Mouse (Mus musculus): Measurements from ENCODE around the gene Btnl6. TPM values are rescaled to one million over a fixed set of nuclear protein-coding genes. Genes with fewer than 3 reads are reported as not detected.
"Not testable (repeated sequence)": the region's sequence is repeated elsewhere in the genome, so short reads cannot be mapped to it uniquely, and the experiment has no call there.

Gene Btnl6
- total RNA-seq, 1 experiment from 2014 or later: not detected

DNA sequence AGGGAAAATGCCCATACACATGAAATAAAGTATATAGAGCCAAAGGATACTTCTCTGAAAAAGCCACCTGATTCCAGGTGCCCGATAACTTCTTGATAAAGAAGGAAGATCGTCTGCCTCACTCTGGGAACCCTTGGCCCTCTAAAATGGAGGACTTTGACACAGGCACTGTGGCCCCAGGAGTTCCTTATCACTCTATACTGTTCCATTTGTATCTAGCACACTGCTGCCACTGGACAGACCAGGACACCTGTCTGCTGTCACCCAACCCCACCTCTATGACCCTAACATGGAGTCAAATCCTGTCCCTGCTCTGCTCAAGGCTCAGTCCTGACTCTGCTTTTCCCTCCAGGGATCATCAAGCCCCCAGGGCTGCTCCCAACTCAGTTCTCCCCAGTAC is 638 bp downstream of the Btnl6 start:
- no peak for ATAC-seq (replicated peaks; ENCODE audit: insufficient number of reproducible peaks, low FRiP score, low TSS enrichment, poor library complexity, severe bottlenecking)

DNA sequence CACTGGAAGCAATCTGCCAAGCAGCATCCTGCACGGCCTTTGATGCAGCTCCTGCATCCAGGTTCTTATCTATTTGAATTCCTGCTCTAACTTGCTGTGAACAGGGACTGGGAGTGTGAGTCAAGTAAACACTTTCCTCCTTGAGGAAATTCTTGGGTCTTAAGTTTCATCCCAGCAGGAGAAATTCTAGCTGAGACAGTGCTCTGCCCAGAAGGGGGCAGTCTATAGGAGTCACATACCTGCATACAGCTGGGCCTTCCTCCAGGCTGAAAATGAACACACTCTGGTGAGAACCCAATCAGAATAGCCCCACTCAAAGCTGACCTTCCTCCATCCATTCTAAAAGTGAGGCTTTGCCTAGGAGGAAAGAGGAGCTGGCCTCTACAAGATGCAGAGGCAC is 5.4 kb downstream of the Btnl6 start:
- ATAC-seq (replicated peaks; ENCODE audit: insufficient number of reproducible peaks, low FRiP score, low TSS enrichment, poor library complexity, severe bottlenecking): not testable (repeated sequence)

DNA sequence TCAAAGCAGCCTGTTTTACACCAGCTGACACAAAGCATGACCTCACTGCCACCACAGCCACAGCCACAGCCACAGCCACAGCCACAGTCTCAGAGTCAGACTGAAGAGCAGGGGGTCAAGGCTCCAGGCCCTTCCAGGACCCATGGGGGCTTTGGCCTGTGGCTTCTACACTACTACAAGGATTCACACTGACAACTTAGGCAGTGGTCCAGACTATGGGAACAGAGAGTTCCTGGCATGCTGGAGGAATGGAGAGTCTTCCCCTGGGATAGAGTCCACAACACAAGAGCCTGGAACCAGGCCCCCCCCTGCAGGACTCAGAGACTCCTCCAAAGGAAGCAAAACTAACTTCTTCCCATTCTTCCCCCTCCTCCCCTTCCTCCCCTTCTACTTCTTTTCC is 9.6 kb downstream of the Btnl6 start:
- no peak for ATAC-seq (replicated peaks; ENCODE audit: insufficient number of reproducible peaks, low FRiP score, low TSS enrichment, poor library complexity, severe bottlenecking)

DNA sequence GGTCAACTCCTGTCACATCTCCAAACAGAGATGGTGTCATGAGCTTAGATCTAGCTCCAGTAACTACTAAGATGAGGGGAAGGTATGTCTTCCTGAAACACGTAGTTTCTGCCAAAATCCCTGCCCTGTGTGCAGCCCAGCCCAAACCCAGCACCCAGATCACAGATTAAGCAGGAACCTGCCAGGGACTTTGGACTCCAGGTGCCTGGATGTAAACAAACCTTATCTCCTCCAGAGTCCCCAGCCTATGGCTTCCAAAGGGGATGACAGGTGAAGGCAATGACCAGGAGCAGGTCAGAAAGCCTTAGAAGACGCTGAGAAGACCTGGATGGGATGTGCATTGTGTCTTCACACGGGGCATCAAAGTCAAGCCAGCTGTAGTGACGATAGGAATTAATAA is 19.4 kb downstream of the Btnl6 start:
- not testable (repeated sequence) for ATAC-seq (replicated peaks; ENCODE audit: insufficient number of reproducible peaks, low FRiP score, low TSS enrichment, poor library complexity, severe bottlenecking)

DNA sequence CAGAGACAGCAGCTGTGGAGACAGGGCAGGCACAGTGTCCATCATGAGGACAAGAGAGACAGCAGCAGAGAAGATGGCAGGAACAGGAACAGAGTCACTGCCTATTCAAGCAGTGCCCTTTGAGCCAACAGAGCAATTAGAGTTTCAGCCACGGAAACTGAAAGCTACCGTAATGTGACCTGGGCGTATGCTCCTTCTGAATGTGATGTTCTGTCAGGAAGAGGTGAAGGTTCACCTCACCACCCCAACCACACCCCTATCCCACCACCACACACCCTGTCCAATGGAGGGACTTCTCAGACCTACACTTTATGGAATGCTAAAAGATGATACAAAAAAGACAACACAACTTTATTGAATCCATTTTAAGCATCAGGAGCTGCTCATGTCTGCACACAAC is 19.8 kb downstream of the Btnl6 start:
- not testable (repeated sequence) for ATAC-seq (replicated peaks; ENCODE audit: insufficient number of reproducible peaks, low FRiP score, low TSS enrichment, poor library complexity, severe bottlenecking)

DNA sequence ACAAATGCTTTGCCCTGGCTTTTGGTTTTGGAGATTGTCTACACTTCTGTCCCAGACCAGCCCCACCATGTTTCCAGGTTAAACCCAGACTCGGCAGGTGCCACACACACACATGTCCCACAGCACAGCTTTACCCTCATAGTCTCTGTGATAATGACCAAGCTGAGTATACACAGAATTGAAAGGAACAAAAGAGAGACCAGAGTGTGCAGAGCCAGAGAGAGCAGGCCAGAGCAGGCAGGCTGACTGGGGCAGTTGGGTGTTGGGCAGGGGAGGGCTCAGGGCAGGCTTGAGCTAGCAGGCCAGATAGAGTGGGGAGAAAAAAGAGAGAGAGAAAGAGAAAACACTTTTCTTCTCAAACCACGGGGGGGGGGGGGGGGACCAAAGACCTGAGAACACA is 20.6 kb downstream of the Btnl6 start:
- no peak for ATAC-seq (replicated peaks; ENCODE audit: insufficient number of reproducible peaks, low FRiP score, low TSS enrichment, poor library complexity, severe bottlenecking)

DNA sequence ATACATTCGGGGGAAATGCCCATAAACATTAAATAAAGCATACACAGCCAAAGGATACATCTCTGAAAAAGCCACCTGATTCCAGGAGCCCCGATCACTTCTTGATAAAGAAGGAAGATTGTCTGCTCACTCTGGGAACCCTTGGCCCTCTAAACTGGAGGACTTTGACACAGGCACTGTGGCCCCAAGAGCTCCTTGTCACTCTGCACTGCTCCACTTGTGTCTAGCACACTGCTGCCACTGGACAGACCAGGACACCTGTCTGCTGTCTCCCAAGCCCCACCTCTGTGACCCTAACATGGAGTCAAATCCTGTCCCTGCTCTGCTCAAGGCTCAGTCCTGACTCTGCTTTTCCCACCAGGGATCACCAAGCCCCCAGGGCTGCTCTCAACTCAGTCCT is 22.0 kb downstream of the Btnl6 start:
- not testable (repeated sequence) for ATAC-seq (replicated peaks; ENCODE audit: insufficient number of reproducible peaks, low FRiP score, low TSS enrichment, poor library complexity, severe bottlenecking)

DNA sequence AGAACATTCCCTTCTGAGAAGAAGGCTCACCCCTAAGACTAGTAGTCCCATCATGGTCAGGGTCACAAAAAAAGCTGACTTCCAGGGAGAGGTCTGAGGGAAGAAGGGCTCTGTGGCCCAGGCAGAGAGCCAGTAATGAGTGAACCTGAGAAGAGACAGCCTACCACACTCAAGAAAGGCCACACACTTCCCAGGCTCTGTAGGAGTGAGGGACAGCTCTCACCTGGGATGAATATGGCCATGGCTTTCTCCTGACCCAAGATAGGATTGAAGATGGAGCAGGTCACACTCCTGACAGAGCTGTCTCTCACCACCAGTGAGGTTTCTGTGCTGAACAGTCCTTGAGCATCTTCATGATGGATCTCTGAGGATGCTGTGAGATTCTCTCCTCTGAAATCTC is 24.4 kb downstream of the Btnl6 start:
- ATAC-seq (replicated peaks; ENCODE audit: insufficient number of reproducible peaks, low FRiP score, low TSS enrichment, poor library complexity, severe bottlenecking): no peak

DNA sequence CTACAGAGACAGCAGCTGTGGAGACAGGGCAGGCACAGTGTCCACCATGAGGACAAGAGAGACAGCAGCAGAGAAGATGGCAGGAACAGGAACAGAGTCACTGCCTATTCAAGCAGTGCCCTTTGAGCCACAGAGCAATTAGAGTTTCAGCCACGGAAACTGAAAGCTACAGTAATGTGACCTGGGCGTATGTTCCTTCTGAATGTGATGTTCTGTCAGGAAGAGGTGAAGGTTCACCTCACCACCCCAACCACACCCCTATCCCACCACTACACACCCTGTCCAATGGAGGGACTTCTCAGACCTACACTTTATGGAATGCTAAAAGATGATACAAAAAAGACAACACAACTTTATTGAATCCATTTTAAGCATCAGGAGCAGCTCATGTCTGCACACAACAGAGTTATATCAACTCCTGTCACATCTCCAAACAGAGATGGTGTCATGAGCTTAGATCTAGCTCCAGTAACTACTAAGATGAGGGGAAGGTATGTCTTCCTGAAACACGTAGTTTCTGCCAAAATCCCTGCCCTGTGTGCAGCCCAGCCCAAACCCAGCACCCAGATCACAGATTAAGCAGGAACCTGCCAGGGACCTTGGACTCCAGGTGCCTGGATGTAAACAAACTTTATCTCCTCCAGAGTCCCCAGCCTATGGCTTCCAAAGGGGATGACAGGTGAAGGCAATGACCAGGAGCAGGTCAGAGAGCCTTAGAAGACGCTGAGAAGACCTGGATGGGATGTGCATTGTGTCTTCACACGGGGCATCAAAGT is 39.7 kb downstream of the Btnl6 start, which contains the start of gene Btnl4:
Btnl4 (minus strand) TSS at position 81 of the 776 bp plus-strand sequence.
- not testable (repeated sequence) for ATAC-seq (replicated peaks; ENCODE audit: insufficient number of reproducible peaks, low FRiP score, low TSS enrichment, poor library complexity, severe bottlenecking)

DNA sequence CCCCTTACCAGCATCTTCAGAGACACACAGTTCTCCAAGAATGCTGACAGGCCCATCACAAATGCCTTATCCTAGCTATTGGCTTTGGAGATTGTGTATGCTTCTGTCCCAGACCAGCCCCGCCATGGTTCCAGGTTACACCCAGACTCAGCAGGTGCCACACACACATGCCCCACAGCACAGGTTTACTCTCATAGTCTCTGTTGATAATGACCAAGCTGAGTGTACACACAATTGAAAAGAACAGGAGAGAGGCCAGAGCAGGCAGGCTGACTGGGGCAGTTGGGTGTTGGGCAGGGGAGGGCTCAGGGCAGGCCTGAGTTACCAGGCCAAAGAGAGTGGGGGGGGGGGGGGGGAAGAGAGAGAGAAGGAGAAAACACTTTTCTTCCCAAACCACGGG is 40.7 kb downstream of the Btnl6 start:
- no peak for ATAC-seq (replicated peaks; ENCODE audit: insufficient number of reproducible peaks, low FRiP score, low TSS enrichment, poor library complexity, severe bottlenecking)

DNA sequence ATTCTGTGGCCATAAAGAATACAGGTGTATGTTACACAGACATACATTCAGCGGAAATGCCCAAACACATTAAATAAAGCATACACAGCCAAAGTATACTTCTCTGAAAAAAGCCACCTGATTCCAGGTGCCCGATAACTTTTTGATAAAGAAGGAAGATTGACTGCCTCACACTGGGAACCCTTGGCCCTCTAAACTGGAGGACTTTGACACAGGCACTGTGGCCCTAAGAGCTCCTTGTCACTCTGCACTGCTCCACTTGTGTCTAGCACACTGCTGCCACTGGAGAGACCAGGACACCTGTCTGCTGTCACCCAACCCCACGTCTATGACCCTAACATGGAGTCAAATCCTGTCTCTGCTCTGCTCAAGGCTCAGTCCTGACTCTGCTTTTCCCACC is 42.1 kb downstream of the Btnl6 start:
- no peak for ATAC-seq (replicated peaks; ENCODE audit: insufficient number of reproducible peaks, low FRiP score, low TSS enrichment, poor library complexity, severe bottlenecking)

DNA sequence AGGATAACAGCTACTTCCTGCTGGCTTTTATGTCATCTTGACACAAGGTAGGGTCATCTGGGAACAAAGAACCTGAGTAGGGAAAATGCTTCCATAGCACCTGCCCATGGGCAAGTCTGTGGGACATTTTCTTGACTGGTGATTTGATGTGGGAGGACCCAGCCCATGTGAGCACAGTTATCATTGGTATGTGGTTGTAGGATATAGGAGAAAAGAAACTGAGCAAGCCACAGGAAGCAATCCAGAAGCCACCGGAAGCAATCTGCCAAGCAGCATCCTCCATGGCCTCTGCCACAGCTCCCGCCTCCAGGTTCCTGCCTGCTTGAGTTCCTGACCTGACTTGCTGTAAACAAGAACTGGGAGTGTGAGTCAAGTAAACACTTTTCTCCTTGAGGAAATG is 46.7 kb downstream of the Btnl6 start:
- no peak for ATAC-seq (replicated peaks; ENCODE audit: insufficient number of reproducible peaks, low FRiP score, low TSS enrichment, poor library complexity, severe bottlenecking)

DNA sequence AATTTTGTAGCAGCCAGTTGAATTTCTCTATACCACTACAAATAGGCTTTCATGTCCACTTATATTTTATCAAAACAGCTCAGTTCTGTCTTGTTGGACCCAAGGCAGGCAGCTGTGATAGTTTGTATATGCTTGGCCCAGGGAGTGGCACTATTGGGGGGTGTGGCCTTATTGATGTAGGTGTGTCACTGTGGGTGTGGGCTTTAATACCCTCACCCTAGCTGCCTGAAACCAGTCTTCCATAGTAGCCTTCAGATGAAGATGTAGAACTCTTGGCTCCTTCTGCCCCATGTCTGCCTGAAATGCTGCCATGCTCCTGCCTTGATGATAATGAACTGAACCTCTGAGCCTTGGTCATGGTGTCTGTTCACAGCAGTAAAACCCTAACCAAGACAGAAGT is 51.2 kb downstream of the Btnl6 start:
- ATAC-seq (replicated peaks; ENCODE audit: insufficient number of reproducible peaks, low FRiP score, low TSS enrichment, poor library complexity, severe bottlenecking): not testable (repeated sequence)

DNA sequence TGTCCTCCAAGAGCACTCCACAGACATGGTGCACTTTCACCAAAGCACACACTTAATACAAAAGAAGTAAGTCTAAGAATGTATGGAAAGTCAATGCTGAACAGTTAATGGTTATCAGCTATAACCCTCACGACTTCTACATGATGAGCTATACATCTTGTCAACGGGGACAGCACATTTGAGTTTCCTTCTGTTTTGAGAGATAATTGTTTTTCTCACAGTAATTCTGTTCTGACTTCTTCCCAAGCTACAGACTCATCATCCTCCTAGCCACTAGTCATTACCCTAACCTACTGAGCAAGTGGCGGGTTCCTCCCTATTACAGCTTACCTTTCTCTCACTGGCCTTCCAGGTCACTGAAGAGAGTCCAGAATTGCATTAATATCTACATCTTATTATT is 57.9 kb downstream of the Btnl6 start:
- ATAC-seq (replicated peaks; ENCODE audit: insufficient number of reproducible peaks, low FRiP score, low TSS enrichment, poor library complexity, severe bottlenecking): no peak

Other genes starting within 250 kb of the Btnl6 start
- 387 to 602 TPM (median 587 TPM) in 3 replicates for gene H2-Aa, start 229.5 kb downstream of the Btnl6 start, total RNA-seq (2017)
- 415 to 638 TPM (median 573 TPM) in 3 replicates for gene H2-Eb1, start 211.5 kb downstream of the Btnl6 start, total RNA-seq (2017)
- 4.9 to 11.5 TPM (median 8.6 TPM) in 3 replicates for gene H2-Eb2, start 191.7 kb downstream of the Btnl6 start, total RNA-seq (2017)
- gene Btnl2, start 162.5 kb downstream of the Btnl6 start, total RNA-seq (2017): 0.76 TPM in 1 of 3 replicates, not detected in the others
- 0.19 TPM in 1 of 3 replicates, not detected in the others for gene Btnl1, start 140.2 kb downstream of the Btnl6 start, total RNA-seq (2017)
- gene BC051142, start 118.5 kb downstream of the Btnl6 start, total RNA-seq (2017): 2.6 to 4.7 TPM in 2 of 3 replicates, not detected in the other
- not detected in 3 replicates for gene Btnl4, start 40.0 kb downstream of the Btnl6 start, total RNA-seq (2017)
- gene Notch4, start 46.9 kb upstream of the Btnl6 start, total RNA-seq (2017): 0.29 to 0.48 TPM in 2 of 3 replicates, not detected in the other
- gene Gpsm3, start 72.5 kb upstream of the Btnl6 start, total RNA-seq (2017): 64.4 to 104 TPM (median 95.5 TPM) in 3 replicates
- 26.8 to 34.9 TPM (median 30.9 TPM) in 3 replicates for gene Pbx2, start 73.9 kb upstream of the Btnl6 start, total RNA-seq (2017)
- gene Ager, start 80.5 kb upstream of the Btnl6 start, total RNA-seq (2017): 3.7 to 7.3 TPM (median 5.1 TPM) in 3 replicates
- 8.6 to 21.8 TPM (median 14.6 TPM) in 3 replicates for gene Rnf5, start 86.3 kb upstream of the Btnl6 start, total RNA-seq (2017)
- gene Agpat1, start 86.9 kb upstream of the Btnl6 start, total RNA-seq (2017): 14.3 to 26.9 TPM (median 16.4 TPM) in 3 replicates
- 2.3 to 3.3 TPM (median 3.0 TPM) in 3 replicates for gene Egfl8, start 98.6 kb upstream of the Btnl6 start, total RNA-seq (2017)
- gene Ppt2, start 111.2 kb upstream of the Btnl6 start, total RNA-seq (2017): 30.4 to 67.0 TPM (median 38.4 TPM) in 3 replicates
- 0.29 to 1.9 TPM (median 0.75 TPM) in 3 replicates for gene Prrt1, start 112.2 kb upstream of the Btnl6 start, total RNA-seq (2017)
- 5.6 to 15.1 TPM (median 6.4 TPM) in 3 replicates for gene Fkbpl, start 127.4 kb upstream of the Btnl6 start, total RNA-seq (2017)
- 17.4 to 26.0 TPM (median 23.4 TPM) in 3 replicates for gene Atf6b, start 129.8 kb upstream of the Btnl6 start, total RNA-seq (2017)
- gene Tnxb, start 153.2 kb upstream of the Btnl6 start, total RNA-seq (2017): not detected in 3 replicates
- 0.19 to 0.64 TPM (median 0.19 TPM) in 3 replicates for gene C4b, start 226.5 kb upstream of the Btnl6 start, total RNA-seq (2017)

Data from monocyte, adult 5-6 weeks (primary cell).